Mouse (Mus musculus): Measurements from ENCODE around the gene Rlim. TPM values are rescaled to one million over a fixed set of nuclear protein-coding genes. Genes with fewer than 3 reads are reported as not detected.

Rlim gene
- polyA plus RNA-seq (2014; fragmentation: Nextera tagmentation; extraction: Ambion mirVana): 29.6 and 33.1 TPM in 2 replicates

DNA sequence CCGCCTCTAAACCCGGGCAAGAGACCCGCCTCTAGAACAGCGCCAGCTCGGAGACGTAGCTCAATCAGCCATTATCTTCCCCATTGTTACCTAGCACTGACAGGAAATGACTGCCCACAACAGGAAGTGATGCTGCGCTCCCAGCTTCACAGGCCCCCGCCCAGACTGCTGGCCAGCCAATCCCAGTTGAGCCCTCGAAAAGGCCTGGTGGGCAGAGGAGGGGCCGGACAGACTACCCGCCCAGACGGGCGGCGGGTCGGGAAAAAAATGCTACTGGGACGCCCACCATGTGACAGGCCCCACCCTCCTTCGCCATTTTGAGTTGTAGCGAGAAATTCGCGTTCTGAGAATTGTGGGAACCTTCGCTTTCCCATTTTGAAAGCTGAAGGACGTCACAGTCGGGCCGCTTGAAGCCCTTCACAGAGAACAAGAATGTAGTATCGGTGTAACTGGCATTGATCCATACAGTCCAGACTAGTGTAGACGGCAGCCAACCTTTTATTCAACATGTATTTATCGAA, at the start of gene Rlim:
Gene Rlim, minus strand, starts transcription at position 116 of the 521 bp plus-strand sequence.
- Histone ChIP-seq H3K9me3 (replicated peaks; ENCODE audit: control insufficient read depth, low read length) (no peaks in the 10 kb centered on the region), H3K4me3 (ENCODE audit: low read depth, low read length) (peak within 1 kb of the TSS; percentile 74), H3K9ac (ENCODE audit: low read depth, low read length) (peak within 1 kb of the TSS; percentile 93), H3K4me1 (ENCODE audit: control insufficient read depth, insufficient read depth, low read length) (no peaks in the 10 kb centered on the region), H3K4me2 (peak within 1 kb of the TSS; percentile 59), H3K27ac (ENCODE audit: low read depth, low read length) (peak within 1 kb of the TSS; percentile 91), H3K36me3 (ENCODE audit: control insufficient read depth, insufficient read depth, low read length) (no peaks in the 10 kb centered on the region), H3K27me3 (ENCODE audit: control insufficient read depth, insufficient read depth, low read length) (no peaks in the 10 kb centered on the region)
- ATAC-seq (replicated peaks; ENCODE audit: insufficient number of reproducible peaks, low FRiP score, low TSS enrichment): peak; percentile 98
- 19% methylated on average over 27 of the region's 27 CpGs for whole genome bisulfite sequencing (ENCODE audit: insufficient replicate concordance)

DNA sequence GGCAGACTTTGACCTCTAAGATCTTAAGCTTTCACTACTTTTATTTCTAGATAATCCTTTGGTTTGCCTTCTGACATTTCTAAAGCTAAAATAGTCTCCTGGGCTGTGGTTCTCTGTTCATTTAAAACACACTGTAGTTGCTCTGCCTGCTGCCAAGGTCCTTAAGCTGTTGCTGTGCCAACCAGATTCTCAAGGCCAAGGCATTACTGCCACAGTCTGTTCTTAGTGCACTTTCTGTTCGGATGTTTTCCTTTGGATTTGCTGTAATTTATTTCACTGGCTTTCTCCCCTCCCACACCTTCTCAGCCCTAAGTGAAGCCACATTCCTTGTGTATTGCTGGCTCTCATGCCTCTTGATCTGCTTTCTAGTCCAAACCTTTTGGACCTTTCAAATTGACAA, 36.1 kb upstream of the Rlim start:
- no peak overlapping the region for H3K9ac ChIP-seq (ENCODE audit: low read depth, low read length)
- peaks cover 1% of the 10 kb centered on the region; the same call in 1 of the 2 replicates for H3K27me3 ChIP-seq (ENCODE audit: control insufficient read depth, insufficient read depth, low read length)
- WGBS (ENCODE audit: insufficient replicate concordance): 54% methylated on average over 1 of the region's 1 CpGs
- H3K4me3 ChIP-seq (ENCODE audit: low read depth, low read length): no peak overlapping the region
- ATAC-seq (replicated peaks; ENCODE audit: insufficient number of reproducible peaks, low FRiP score, low TSS enrichment): no peak
- no peak overlapping the region for H3K4me2 ChIP-seq
- H3K27ac ChIP-seq (ENCODE audit: low read depth, low read length): no peak overlapping the region
- H3K4me1 ChIP-seq (ENCODE audit: control insufficient read depth, insufficient read depth, low read length): no peaks in the 10 kb centered on the region
- no peaks in the 10 kb centered on the region for H3K36me3 ChIP-seq (ENCODE audit: control insufficient read depth, insufficient read depth, low read length)
- no peaks in the 10 kb centered on the region for H3K9me3 ChIP-seq (replicated peaks; ENCODE audit: control insufficient read depth, low read length)

DNA sequence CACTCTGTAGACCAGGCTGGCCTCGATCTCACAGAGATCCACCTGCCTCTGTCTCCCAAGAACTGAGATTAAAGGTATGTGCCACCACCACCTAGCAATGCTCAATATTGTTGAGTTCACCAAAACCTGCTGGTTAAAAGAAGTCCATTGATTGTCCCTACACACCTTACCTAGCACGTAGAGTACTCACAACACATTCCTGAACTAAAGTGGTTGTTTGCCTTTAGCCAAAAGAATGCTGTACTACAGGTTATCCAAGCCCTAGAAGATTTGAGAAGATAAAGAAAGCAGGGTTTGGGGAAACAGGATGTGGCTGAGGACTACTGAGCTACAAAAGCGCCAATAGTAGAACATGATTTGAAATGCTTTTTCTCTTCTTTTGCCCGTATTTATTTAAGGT, 34.0 kb upstream of the Rlim start:
- no peaks in the 10 kb centered on the region for H3K4me1 ChIP-seq (ENCODE audit: control insufficient read depth, insufficient read depth, low read length)
- no peak for ATAC-seq (replicated peaks; ENCODE audit: insufficient number of reproducible peaks, low FRiP score, low TSS enrichment)
- H3K9ac ChIP-seq (ENCODE audit: low read depth, low read length): no peak overlapping the region
- H3K9me3 ChIP-seq (replicated peaks; ENCODE audit: control insufficient read depth, low read length): no peaks in the 10 kb centered on the region
- no peak overlapping the region for H3K27ac ChIP-seq (ENCODE audit: low read depth, low read length)
- H3K36me3 ChIP-seq (ENCODE audit: control insufficient read depth, insufficient read depth, low read length): no peaks in the 10 kb centered on the region
- no peak overlapping the region for H3K4me2 ChIP-seq
- H3K27me3 ChIP-seq (ENCODE audit: control insufficient read depth, insufficient read depth, low read length): peaks cover 3% of the 10 kb centered on the region; the same call in 1 of the 2 replicates
- no peak overlapping the region for H3K4me3 ChIP-seq (ENCODE audit: low read depth, low read length)
- 81% methylated on average over 4 of the region's 4 CpGs for WGBS (ENCODE audit: insufficient replicate concordance)

DNA sequence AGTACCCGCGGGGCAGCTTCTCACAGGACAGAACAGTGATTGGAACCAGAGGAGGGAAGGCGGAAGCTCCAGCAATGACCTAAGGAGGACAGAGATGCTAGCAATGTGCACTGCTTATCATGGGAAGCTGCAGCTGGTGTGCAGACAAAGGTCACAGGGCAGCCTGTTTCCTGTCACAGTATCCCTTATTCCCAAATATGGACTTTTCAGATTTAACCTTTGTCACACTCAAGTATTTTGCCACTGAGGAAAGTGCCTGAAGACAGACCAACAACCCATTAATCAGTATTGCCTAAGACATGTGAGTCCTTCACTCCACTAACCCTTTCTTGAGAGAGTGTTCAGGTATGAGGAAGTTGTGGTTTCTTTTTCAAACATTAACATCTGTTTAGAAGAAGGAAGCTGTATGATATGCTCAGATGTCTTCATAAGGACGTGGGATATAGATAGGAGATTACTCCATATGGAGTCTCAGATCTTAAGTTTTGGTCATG, 32.3 kb upstream of the Rlim start:
- no peak overlapping the region for H3K9ac ChIP-seq (ENCODE audit: low read depth, low read length)
- H3K27ac ChIP-seq (ENCODE audit: low read depth, low read length): no peak overlapping the region
- ATAC-seq (replicated peaks; ENCODE audit: insufficient number of reproducible peaks, low FRiP score, low TSS enrichment): no peak
- no peak overlapping the region for H3K4me2 ChIP-seq
- no peaks in the 10 kb centered on the region for H3K36me3 ChIP-seq (ENCODE audit: control insufficient read depth, insufficient read depth, low read length)
- H3K4me3 ChIP-seq (ENCODE audit: low read depth, low read length): no peak overlapping the region
- 35% methylated on average over 4 of the region's 4 CpGs for WGBS (ENCODE audit: insufficient replicate concordance)
- peaks cover 3% of the 10 kb centered on the region; the same call in 1 of the 2 replicates for H3K27me3 ChIP-seq (ENCODE audit: control insufficient read depth, insufficient read depth, low read length)
- H3K4me1 ChIP-seq (ENCODE audit: control insufficient read depth, insufficient read depth, low read length): no peaks in the 10 kb centered on the region
- no peaks in the 10 kb centered on the region for H3K9me3 ChIP-seq (replicated peaks; ENCODE audit: control insufficient read depth, low read length)

DNA sequence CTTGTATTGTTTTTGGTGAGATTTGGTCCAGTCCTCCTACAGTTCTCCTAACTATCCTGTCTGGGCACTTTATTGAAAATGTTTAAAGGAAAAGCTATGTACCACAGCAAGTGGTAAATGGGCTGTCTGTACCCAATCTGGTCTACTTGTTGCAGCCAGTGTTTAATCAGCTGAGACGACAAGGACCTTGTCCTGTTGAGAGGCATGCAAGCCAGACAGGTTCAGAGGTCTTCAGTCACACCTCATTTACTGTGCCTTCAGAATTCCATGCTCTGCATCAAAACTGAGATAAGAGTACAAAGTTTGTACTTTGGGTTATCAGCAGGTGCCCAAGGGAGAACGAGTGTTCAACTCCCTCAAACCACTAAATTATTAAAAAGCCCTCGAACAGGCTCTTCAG, 13.7 kb upstream of the Rlim start:
- H3K9ac ChIP-seq (ENCODE audit: low read depth, low read length): no peak overlapping the region
- H3K9me3 ChIP-seq (replicated peaks; ENCODE audit: control insufficient read depth, low read length): no peaks in the 10 kb centered on the region
- 27% methylated on average over 3 of the region's 3 CpGs for WGBS (ENCODE audit: insufficient replicate concordance)
- no peak for ATAC-seq (replicated peaks; ENCODE audit: insufficient number of reproducible peaks, low FRiP score, low TSS enrichment)
- H3K4me3 ChIP-seq (ENCODE audit: low read depth, low read length): no peak overlapping the region
- H3K4me2 ChIP-seq: no peak overlapping the region
- H3K27ac ChIP-seq (ENCODE audit: low read depth, low read length): no peak overlapping the region
- no peaks in the 10 kb centered on the region for H3K36me3 ChIP-seq (ENCODE audit: control insufficient read depth, insufficient read depth, low read length)
- H3K27me3 ChIP-seq (ENCODE audit: control insufficient read depth, insufficient read depth, low read length): peaks cover 17% of the 10 kb centered on the region
- H3K4me1 ChIP-seq (ENCODE audit: control insufficient read depth, insufficient read depth, low read length): no peaks in the 10 kb centered on the region

DNA sequence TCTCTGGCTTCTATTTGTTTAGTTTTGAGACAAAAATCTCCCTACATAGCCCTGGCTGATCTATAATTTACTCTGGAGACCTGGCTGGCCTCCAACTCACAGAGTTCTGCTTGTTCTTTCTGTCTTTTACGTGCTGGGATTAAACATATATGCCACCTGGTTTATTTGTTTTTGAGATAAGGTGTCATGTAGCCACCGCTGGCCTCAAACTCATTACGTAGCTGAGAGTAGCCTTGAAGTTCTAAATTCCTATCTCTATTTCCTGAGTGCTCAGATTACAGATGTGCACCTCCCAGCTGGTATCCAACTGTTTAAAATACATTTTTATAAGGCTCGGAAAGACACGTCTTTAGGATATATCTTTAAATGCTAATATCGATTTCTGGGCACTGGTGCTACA, 12.8 kb upstream of the Rlim start:
- Histone ChIP-seq H3K27ac (ENCODE audit: low read depth, low read length) (no peak overlapping the region), H3K9ac (ENCODE audit: low read depth, low read length) (no peak overlapping the region), H3K4me3 (ENCODE audit: low read depth, low read length) (no peak overlapping the region), H3K36me3 (ENCODE audit: control insufficient read depth, insufficient read depth, low read length) (no peaks in the 10 kb centered on the region), H3K9me3 (replicated peaks; ENCODE audit: control insufficient read depth, low read length) (no peaks in the 10 kb centered on the region), H3K4me2 (no peak overlapping the region), H3K27me3 (ENCODE audit: control insufficient read depth, insufficient read depth, low read length) (peaks cover 15% of the 10 kb centered on the region), H3K4me1 (ENCODE audit: control insufficient read depth, insufficient read depth, low read length) (no peaks in the 10 kb centered on the region)
- 47% methylated on average over 6 of the region's 6 CpGs for WGBS (ENCODE audit: insufficient replicate concordance)
- no peak for ATAC-seq (replicated peaks; ENCODE audit: insufficient number of reproducible peaks, low FRiP score, low TSS enrichment)

DNA sequence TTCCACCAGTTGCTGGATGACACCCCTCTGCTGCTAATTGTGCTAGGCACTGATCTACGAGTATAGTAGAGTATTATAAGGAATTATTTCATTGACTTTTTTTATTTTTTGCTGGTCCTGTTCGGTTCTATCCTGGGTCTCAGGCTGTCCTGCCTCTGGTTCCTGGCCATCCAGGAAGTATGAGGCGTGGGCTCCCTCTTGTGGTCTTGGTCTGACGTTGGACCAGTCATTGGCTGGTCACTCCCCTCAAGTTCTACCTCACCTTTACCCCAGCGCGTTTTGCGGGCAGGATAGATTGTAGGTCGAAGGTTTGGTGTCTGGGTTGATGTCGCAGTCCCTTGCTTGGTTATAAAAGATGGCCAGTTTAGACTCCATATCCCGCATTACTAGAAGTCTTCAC, 10.6 kb upstream of the Rlim start:
- no peak overlapping the region for H3K4me3 ChIP-seq (ENCODE audit: low read depth, low read length)
- no peaks in the 10 kb centered on the region for H3K9me3 ChIP-seq (replicated peaks; ENCODE audit: control insufficient read depth, low read length)
- H3K4me2 ChIP-seq: no peak overlapping the region
- no peak overlapping the region for H3K9ac ChIP-seq (ENCODE audit: low read depth, low read length)
- no peaks in the 10 kb centered on the region for H3K4me1 ChIP-seq (ENCODE audit: control insufficient read depth, insufficient read depth, low read length)
- no peaks in the 10 kb centered on the region for H3K36me3 ChIP-seq (ENCODE audit: control insufficient read depth, insufficient read depth, low read length)
- WGBS (ENCODE audit: insufficient replicate concordance): 36% methylated on average over 10 of the region's 10 CpGs
- no peak for ATAC-seq (replicated peaks; ENCODE audit: insufficient number of reproducible peaks, low FRiP score, low TSS enrichment)
- peaks cover 9% of the 10 kb centered on the region for H3K27me3 ChIP-seq (ENCODE audit: control insufficient read depth, insufficient read depth, low read length)
- no peak overlapping the region for H3K27ac ChIP-seq (ENCODE audit: low read depth, low read length)

DNA sequence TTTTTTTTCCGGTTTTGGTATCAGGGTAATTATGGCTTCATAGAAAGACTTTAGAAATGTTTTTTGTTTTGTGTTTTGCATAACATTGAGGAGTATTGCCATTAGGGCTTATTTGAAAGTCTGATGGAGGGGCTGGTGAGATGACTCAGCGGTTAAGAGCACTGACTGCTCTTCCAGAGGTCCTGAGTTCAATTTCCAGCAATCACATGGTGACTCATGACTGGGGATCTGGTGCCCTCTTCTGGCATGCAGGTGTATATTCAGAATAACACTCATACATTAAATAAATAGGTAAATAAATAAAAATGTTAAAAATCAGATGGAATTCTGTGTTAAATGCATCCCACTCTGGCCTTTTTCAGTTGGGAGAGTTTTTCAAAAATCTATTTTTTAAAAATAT, 9.3 kb upstream of the Rlim start:
- no peak overlapping the region for H3K4me3 ChIP-seq (ENCODE audit: low read depth, low read length)
- no peak overlapping the region for H3K4me2 ChIP-seq
- H3K27me3 ChIP-seq (ENCODE audit: control insufficient read depth, insufficient read depth, low read length): peaks cover 6% of the 10 kb centered on the region
- H3K27ac ChIP-seq (ENCODE audit: low read depth, low read length): no peak overlapping the region
- no peak for ATAC-seq (replicated peaks; ENCODE audit: insufficient number of reproducible peaks, low FRiP score, low TSS enrichment)
- H3K4me1 ChIP-seq (ENCODE audit: control insufficient read depth, insufficient read depth, low read length): no peaks in the 10 kb centered on the region
- H3K9me3 ChIP-seq (replicated peaks; ENCODE audit: control insufficient read depth, low read length): no peaks in the 10 kb centered on the region
- no peaks in the 10 kb centered on the region for H3K36me3 ChIP-seq (ENCODE audit: control insufficient read depth, insufficient read depth, low read length)
- H3K9ac ChIP-seq (ENCODE audit: low read depth, low read length): no peak overlapping the region
- WGBS (ENCODE audit: insufficient replicate concordance): 66% methylated on average over 2 of the region's 2 CpGs

Data from heart, embryonic 11.5 days (tissue).